Mouse (Mus musculus): ENCODE measurements around the gene D630003M21Rik.

D630003M21Rik gene

DNA sequence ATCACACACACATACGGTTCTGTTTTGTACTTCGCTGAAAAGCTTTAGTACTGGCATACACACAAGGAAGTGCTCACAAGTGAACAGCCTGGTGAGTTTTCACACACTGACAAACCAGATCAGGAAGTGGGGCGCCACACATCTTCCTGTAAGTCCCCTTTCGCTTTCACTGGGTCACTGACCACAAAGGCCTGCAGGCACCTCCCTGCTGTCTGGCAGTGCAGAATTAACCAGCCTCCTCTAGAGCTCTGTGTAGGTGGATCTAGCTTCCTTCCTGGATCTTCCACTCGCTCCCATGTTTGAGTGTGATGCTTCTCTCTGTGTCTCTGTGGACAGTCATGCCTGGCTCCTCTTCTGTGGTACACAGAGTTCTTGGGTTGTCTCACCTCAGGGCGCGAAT is 62.4 kb downstream of the D630003M21Rik start:
- no peak for DNase-seq (ENCODE audit: low spot score)

DNA sequence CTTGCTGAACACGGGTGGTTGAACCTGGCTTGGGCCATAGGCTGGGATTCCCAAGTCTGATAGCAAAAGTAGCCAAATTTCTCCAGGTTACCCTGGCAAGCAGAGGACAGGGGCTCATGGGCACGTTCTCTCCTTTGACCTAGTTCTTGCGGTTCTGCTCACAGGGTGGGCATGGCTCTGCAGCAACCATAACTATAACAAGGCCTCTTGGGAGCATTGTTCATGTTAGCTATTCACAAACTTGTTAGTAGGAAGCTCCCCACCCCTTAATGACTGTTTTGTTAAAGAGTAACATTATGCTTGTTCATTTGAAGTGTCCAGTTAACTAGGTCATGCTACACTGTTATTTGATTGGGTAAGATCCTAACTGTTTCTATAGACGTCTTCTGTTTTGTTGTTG is 63.2 kb downstream of the D630003M21Rik start:
- no peak for DNase-seq (ENCODE audit: low spot score)

DNA sequence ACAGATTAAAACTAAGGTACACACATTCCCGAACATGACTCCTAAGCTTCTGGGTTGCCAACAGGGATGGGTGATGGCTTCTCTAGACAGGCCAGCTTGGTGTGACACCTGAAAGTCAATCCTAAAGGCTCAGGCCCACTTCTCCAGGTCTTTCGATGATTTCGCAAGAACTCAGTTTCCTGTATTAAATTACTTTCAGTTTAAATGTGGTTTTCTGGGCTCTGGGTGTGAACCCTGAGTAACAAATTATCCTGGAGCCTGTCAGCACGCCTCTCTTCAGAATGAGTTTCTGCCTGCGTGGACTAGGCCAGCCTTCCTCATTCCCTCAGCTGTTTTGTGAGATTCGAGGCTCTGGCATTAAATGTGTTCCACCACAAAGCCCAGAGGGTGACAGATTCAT is 66.0 kb downstream of the D630003M21Rik start:
- no peak for DNase-seq (ENCODE audit: low spot score)

DNA sequence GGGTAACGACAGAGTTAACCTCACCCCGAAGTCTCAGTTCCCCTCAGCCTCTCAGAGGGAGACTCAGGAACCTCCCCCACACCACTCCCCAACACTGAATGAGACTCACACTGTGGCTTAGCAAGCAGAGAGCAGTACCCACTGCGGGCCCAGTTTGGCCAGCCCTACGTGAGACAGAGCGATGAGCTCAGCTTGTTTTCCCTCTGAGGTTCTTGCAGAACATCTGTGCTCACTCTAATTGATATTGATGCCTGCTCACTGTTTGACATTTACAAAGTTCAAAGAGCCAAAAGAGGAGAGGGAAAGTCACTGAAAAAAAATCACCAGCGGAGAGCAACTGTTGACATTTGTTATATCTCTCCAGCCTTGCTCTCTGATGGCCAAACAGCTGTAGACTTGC is 67.3 kb downstream of the D630003M21Rik start:
- DNase-seq (ENCODE audit: low spot score) = no peak

DNA sequence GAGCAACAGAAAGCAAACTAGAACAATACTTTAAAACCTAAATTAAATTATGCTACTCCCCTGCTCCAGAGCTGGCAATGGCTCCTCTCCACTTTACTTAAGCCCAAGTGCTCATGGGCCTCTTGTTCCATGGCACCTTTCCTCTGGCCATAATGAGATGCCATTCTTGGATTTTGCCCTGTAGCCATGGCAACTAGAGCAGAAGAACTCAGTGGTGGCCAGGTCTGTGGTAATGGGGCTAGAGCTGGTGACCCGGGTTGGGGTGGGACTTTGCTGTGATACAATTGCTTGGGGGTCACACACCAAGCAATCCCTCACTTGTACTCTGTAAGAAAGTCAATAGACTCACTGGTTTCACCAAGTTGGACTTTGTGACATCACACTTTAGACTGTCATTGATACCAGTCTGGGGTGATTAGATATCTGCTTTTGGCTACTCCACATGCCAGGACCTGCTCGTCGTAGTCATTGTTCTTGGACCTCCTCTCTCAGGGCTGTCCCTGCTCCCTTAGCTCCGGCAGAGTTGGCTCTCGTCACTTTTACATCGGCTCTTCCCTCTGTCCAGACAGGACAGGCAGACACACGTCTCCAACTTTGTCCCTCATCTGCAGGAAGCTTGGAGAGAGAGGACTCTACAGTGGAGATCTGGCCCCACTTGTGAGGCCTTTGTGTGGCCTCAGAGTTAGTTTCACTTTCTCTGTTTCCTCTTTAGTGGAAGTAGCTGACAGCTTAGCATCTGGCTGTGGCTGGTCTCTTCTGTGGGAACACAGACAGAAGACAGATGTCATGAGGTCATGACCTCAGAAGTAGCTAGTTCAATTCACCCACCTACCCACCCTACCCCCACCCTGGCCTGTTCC is 69.4 kb downstream of the D630003M21Rik start:
- no peak for DNase-seq (ENCODE audit: low spot score)

DNA sequence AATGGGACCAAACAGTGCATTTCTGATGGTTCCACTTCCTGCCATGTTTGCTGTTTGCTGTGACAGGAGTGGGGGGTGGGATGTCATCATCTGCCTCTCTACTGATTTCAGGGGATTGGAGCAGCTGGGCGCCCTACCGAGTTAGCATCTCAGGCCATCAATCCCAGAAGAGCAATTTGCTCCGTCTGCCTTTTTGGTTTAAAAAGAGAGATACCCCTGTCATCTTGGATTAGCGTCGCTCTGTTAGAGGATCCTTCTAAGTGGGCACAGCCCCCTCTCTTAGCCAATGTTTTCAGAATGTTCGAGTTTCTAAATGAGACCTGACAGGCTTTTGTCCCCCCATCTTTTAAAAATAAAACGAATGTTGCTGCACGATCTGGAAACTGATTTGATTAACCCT is 71.4 kb downstream of the D630003M21Rik start:
- DNase-seq (ENCODE audit: low spot score) = no peak

DNA sequence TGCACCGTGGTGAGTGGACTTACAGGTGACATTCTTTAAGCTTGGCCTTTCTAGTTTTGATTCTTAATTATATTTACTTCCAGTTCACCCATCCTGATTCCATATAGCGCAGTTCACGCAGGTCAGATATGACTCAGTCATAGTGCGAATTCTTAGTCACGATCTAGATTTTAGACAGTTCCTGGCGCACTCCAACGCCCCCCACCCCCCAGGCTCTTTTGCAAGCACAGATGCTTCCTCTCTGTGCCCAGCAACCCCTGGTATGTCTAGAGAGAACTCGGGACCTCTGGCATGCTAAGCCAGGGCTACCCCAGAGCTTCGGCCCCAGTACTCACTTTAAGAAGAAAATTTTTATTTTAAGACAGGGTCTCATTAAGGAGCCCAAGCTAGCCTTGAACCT is 72.5 kb downstream of the D630003M21Rik start:
- DNase-seq (ENCODE audit: low spot score) = no peak

DNA sequence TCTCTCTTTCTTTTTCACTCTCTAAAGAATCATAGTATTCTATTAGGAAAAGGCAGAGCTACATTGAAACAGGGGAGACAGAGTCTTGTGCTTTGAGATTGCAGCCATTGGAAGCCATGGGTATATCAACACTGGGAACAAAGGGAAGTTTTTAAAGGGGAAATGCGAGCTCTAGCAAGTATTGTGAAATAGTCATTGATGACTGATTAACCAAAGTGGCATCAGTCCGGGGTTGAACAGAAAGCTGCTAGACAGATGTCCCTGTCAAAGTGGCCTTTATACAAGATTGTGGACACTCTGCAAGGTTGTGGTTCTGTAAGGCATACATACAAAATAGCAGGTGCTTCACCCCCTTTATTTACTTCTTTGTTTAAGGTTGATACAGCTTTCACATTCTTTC is 73.4 kb downstream of the D630003M21Rik start:
- no peak for DNase-seq (ENCODE audit: low spot score)

DNA sequence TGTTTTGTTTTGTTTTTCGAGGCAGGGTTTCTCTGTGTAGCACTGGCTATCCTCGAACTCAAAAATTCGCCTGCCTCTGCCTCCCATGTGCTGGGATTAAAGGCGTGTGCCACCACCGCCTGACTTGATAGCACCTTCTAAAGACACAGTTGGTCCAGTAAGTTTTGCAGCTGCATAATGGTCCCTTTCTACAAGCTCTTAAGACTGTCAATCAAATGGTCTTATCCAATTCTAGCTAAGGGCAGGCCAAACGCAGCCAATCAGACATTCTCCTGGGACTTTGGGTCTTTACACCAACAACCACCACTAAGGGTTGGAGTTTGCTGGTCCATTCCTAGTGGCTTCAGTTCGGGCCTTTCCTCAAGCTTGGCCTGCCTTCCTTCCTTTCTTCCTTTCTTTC is 73.9 kb downstream of the D630003M21Rik start:
- no peak for DNase-seq (ENCODE audit: low spot score)

DNA sequence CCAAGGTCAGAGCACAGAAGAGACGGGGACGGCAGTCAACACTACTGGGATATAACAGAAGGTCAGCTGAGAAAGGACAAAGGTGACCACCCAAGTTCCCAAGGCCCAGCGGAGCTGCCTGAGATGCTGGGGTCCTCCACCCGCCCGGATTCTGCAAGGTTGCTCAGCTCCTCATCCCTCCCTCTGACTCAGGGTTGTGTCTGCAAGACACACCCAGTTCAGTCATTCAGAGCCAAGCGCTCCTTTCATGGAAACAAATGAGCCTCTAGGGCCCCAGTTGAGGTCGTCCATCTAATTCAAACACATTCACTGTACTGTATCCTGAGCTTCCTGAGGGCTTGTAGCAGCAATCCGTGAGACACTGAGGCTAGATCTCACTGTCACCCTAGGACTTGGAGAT is 74.4 kb downstream of the D630003M21Rik start:
- no peak for DNase-seq (ENCODE audit: low spot score)

DNA sequence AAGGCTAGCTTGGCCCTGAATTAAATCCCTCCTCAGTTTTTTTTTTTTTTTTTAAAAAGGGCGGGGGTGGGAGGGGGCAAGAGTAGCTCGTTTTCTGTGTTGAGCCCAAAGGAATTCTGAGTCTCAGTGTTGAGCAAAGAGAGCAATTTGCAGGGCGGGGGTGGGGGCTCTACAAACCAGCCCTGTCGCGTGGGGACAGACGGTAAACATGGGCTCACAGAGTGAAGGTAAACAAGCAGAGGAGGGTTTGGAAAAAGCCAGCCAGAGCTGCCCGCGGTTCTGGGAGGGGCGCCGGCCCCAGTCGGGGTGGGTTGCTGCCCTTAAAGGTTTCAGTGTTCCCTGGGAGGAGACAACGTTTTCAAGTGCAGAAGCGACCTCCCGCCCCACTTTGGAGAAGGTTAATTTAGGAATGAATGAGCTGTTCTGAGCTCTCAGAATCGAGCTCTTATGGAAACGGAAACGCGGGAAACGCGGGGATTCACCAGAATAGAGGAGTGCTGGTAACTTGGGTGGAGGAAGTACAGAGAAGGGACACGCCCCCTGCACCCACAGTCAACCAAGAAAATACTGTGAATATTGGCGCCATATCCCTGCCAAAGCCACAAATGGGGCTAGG is 75.2 kb downstream of the D630003M21Rik start:
- DNase-seq (ENCODE audit: low spot score) = no peak

DNA sequence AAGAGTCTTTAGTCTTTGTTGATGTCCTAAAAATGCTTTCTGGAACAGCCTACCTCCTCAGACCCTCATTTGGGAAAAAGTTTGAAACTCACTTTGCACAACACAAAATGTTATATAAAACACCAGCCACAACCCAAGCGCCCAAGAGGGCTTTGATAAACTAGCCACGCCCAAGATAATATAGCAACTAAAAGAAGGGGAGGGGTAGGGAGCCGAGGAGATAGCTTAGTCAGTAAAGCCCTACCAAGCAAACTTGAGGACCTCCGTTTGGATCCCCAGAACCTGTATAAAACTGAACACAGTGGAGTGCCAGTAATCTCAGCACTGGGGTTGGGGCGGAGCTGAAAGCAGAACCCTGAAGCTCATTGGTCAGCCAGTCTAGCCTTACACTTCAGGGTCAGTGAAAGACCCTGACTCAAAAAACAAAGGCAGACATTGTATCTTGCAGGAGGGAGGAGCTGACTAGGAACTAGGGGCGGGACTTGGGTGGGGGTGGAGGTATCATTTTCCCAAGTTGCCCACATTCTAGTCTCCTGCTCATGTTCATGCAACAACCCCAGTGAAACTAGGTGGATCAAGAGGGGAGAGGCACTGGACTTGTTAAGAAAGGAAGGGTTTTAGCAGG is 76.2 kb downstream of the D630003M21Rik start:
- DNase-seq (ENCODE audit: low spot score) = no peak

DNA sequence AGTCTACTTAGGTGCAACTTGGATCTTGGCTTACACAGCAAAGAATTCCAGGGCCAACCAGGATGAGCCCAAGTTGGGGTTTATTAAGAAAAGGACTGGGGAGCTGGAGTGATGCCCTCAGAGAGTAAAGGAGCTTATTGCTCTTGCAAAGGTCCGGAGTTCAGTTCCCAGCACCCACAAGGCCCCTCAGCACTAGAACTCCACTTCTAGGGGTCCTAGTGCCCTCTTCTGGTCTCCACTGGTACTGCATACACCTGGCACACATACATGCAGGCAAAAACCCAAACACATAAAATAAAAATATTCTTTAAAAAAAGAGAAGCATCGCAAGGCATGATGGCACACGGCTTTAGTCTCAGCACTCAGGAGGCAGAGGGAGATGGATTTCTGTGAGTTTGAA is 77.9 kb downstream of the D630003M21Rik start:
- no peak for DNase-seq (ENCODE audit: low spot score)

DNA sequence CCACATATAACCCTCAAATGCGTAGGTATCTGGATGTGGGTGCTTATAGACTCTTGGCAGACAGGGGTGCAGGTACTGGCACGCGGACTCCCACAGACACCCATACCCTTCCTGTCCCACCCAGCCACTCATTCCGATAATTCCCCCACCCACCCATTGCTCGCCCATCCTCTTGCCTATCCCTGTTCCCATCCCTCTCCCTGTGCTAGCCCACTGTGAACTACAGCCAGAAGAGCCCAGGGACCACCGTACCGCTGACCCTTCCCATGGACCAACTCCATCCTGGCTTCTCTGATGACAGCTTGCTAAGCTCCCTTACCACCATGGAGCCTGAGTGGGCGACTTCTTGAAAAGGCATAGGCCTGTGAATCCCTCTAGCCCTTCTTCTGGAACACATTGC is 82.1 kb downstream of the D630003M21Rik start:
- DNase-seq (ENCODE audit: low spot score) = no peak

DNA sequence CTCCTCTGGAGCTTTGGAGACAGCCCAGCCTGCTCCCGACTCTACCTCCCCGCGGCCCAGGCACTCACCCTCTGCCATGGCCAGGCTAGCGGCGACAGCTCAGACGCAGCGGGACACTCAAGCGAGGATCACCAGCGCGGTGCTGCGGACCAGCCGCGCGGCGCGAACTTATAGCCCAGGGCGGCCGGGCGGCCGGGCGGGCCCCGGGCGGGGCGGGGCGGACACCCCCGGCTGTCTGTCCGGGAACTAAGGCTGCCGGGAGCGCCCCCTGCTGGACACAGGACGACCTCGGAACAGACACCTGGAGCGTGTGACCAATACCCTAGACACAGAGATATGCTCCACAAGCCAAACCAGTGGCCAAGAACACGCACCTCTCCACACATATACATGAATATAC is 82.8 kb downstream of the D630003M21Rik start, which contains the start of gene Tgm2:
Gene Tgm2 (minus strand): TSS at position 214 of the 400 bp plus-strand sequence.
- peak; percentile 25 for DNase-seq (ENCODE audit: low spot score)

DNA sequence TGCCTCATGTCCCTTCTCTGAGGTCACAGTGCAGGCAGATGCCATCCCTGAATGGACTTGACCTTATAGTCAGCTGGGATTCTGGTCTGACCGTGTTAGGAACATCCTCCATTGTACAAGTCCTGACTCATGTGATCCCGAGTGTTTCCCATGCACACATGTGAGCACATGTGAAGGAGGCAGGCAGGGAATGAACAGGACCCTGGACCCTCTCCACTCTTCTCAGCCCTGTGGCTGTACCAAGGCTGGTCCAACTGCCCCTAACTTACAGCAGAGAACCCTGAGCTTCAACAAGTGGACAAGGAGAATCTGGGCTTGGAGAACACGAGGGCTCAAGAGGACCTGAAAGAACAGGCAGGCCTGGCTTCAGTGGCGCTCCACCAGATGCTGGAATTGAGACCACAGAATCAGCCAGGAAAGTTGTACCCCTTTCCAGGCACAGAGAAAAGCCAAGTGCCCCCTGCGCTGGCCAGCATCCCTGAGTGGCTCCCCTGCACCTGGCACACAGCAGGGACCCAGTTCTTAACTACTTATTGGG is 83.4 kb downstream of the D630003M21Rik start:
- no peak for DNase-seq (ENCODE audit: low spot score)

DNA sequence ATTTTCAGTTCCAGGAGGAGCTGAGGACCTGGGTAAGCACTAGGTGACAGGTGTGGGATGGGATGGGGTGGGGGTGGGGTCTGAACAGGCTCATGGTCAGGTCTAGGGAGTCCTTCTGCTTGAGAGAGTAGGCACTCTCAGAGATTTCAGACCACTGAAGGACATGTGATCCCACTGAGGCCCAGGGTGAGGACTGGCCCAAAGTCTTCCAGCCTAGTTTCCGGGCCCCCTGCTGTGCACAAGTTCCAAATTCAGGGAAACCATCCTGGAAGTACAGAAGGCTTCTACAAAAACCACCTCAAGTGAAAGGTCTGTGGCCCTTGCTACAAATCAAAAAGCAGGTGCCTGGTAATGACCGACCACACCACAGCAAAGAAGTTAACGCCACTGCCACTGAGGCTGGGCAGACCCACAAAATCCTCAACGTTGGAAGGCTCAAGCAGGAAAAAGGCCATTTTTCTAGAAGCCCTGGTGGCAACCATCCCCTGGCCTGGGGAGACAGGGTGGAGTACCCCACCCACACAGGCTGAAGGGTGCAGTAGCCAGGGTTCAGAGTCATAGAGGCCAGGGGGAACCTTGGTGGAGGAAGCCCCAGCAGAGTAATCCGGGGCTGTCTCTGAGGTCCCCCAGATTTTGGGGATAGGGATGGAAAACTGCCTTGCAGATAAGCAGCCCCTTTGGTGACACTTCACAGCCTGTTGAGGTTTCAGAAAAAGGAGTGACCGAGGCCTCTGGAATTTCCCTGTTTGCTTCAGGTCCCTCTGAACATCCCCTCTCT is 84.1 kb downstream of the D630003M21Rik start:
- no peak for DNase-seq (ENCODE audit: low spot score)

DNA sequence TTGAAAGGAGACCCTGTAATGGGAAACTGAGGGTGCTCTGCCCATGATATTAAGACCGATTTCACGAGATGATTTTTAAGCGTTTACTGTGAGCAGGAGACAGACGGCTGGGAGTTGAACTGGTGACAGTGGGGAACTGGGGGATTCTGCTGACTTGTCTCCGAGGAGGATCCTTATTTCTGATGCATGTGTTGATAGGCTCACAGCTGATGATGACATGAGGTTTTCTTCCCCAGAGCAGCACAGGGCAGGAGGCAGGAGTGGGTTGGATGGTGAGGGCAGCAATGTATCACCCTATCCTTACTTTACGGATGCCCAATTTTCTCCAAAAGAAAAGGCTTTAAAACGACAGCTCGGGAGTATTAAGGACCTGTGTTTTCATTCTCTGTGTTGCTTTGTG is 84.8 kb downstream of the D630003M21Rik start:
- DNase-seq (ENCODE audit: low spot score) = no peak

DNA sequence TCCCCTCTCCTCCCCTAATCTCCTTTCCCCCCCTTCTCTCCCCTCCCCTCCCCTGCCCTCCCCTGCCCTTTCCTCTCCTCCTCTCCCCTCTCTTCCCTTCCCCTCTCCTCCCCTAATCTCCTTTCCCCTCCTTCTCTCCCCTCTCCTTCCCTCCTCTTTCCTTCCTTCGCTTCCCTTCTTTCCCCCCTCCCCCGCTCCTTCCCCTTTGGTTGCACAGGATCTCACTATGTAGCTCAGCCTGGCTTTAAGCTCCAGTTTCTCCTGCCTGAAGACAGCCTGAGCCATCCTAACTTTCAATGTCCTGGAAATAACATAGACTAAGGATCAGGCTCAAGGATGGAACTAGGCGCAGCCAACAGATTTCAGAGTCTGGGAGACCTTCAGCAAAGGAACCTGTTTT is 85.2 kb downstream of the D630003M21Rik start:
- DNase-seq (ENCODE audit: low spot score) = no peak

DNA sequence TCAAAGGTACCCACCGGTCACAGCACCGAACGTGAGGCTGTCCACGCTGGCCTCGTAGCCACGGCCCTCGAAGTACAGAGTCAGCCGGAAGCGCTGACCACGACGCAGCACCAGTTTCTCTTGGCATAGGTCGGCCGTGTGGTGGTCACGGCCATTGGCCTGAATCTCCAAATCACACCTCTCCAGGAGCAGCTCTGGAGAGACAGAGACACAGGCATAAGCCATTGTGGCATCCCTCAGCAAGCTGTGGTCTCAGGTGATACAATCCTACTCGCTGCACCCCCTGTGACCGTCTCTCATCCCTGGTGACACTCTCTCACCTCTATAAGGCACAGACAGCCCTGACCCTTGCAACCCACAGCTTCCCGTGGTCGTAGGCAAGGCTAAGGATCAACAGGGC is 86.0 kb downstream of the D630003M21Rik start:
- no peak for DNase-seq (ENCODE audit: low spot score)

DNA sequence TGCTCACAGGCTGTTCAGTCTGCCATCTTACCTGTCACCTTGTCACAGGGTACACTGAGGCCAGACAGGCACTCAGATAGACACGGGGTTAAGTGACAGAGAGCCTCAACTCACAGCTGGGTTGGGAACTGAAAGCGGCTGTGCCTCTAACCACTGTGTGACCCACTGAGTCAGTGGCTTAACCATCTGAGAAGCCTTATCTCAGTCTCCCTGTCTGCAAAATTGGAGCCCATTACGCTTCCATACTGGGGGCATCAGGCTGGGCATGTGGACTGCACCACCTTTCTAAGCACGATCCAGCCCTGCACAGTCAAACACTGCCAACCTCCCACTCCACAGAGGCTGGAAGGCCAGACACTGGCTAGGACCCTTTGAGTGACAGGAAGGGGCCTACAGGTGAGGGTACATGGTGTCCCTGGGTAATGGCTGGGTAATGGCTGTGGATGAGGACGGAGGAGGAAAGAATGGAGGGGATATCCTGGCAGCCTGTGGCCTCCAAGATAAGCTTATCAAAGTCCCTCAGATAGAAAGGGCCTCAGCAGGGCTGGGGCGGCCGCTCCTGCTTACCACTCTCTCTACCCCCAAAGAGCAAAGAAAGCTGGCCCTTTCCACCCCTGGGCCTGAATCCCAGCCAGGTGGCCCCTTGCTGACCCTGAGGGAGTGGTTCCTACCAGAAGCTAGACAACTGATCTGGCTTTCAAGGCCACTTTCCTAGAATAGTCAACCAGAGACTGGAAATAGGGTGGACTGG is 87.2 kb downstream of the D630003M21Rik start:
- DNase-seq (ENCODE audit: low spot score) = no peak

All from layer of hippocampus, adult 9-10 months (tissue).